Mouse (Mus musculus) CD4-positive, CD25-positive, alpha-beta regulatory T cell, adult 9 weeks (primary cell): Measurements from ENCODE around the gene Ces1g. TPM values are rescaled to one million over a fixed set of nuclear protein-coding genes. Genes with fewer than 3 reads are reported as not detected.

ENCODE experiments used
- polyA plus RNA-seq: library from polyadenylated mRNA; unstranded; fragments of 100-300 nt; shearing (Covaris generic); gene quantifications from one replicate; pipeline ENCODE4 v1.2.1, GENCODE M21; 2017

Ces1g gene
- not detected for polyA plus RNA-seq

DNA sequence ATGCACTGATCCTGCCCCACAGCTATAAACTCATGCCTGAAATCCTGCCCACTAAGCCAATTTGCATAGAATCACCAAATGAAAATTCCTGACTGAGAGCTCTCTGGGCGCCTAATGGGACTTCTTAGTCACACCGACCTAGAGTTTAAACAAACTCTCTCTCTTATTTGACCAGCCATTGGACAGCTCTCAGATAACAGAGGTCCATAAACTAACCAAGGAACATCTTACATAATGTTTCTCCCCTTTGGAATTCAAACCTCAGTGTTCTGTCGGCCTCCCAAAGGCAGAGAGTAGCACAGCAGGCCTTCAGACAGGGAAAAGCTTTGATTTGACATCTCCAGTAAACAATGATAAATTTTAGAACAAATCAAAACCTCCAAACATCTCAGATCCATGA is at the start of gene Ces1g:
Gene Ces1g, minus strand, starts transcription at position 102 of the 400 bp plus-strand sequence.

DNA sequence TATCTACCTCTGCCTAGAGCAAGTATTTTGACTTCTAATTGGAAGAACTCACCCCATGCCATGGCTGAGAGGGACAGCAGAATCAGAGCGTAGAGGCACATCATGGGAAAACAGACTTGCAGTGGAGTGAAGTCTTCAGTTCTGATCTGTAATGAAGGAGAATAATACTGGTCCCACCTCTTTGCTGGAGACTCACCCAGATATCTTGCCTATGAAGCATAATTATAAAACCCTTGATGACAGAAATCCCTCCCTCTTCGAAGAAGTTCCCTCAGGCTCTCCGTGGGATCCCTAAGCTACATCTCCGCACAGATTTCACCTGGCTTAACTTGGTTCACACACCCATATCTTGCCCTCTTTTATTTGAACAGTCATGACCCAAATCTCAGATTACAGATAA is 42.5 kb upstream of the Ces1g start, which contains the start of gene Ces1h:
Gene Ces1h, minus strand, starts transcription at position 101 of the 400 bp plus-strand sequence.

DNA sequence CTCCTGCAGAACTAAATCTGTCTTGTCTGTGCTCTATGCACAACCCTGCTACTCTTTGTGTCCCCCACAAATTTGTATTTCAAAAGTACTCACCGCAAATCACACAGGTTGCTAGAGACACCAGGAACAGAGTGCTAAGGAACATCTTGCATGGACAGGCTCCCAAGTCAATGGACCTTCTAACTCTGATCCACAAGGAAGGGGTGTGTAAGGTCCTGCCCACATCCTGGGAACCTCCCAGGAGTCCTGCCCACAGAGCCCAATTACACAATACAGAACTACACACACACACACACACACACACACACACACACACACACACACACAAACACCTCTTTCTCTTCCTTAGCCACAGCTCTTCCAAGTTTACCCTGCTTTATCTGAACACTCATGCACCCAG is 57.6 kb downstream of the Ces1g start, which contains the start of gene Ces1f:
Gene Ces1f, minus strand, starts transcription at position 192 of the 400 bp plus-strand sequence.

Other genes starting within 250 kb of the Ces1g start
- gene Ces1c, start 206.0 kb downstream of the Ces1g start, polyA plus RNA-seq: not detected
- not detected for gene Ces1d, start 139.5 kb downstream of the Ces1g start, polyA plus RNA-seq
- not detected for gene Ces1e, start 107.7 kb downstream of the Ces1g start, polyA plus RNA-seq
- not detected for gene Ces1f, start 57.6 kb downstream of the Ces1g start, polyA plus RNA-seq
- gene Ces1h, start 42.4 kb upstream of the Ces1g start, polyA plus RNA-seq: not detected
- not detected for gene Ces5a, start 198.5 kb upstream of the Ces1g start, polyA plus RNA-seq